Mouse (Mus musculus): ENCODE results near the gene Ppp1r16b. TPM values are rescaled to one million over a fixed set of nuclear protein-coding genes. Genes with fewer than 3 reads are reported as not detected.
"Not testable (repeated sequence)": the region's sequence is repeated elsewhere in the genome, so short reads cannot be mapped to it uniquely, and the experiment has no call there.

The Ppp1r16b gene
- polyA plus RNA-seq, 1 experiment: 59.8 TPM

DNA sequence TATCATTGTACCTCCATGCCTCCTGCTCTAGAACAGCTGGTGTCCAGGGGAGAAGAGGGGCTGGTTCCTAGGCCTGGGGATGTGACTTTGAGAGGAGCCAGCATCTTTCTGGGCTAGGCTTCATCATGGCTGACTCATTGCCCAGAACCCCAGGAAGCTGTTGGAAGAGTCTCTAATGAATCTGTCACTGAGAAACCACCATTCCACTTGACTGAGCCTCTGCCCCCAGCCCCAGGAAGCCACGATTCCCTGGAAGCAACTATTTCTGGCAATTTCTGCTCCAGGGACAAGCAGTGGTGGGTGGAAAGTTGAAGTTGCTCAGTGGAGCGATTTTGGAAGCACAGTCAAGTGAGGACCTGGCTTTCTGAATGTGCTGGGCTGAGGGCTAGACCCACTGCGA, 65.7 kb downstream of the Ppp1r16b start:
- no peak for TF ChIP-seq POLR2A (IDR thresholded peaks at IDR 0.05; ENCODE audit: borderline replicate concordance, insufficient read depth, low read length)
- no peak for TF ChIP-seq CTCF (IDR thresholded peaks at IDR 0.05; ENCODE audit: borderline replicate concordance, insufficient read depth, low read depth, low read length)
- peaks cover 11% of the 10 kb centered on the region for H3K4me1 ChIP-seq (ENCODE audit: control insufficient read depth, insufficient read depth, low read length)
- 9% methylated on average over 3 of the region's 3 CpGs for WGBS
- H3K27me3 ChIP-seq (ENCODE audit: control insufficient read depth, insufficient read depth, low read length): no peaks in the 10 kb centered on the region; the same call in 1 of the 2 replicates
- H3K4me3 ChIP-seq (replicated peaks; ENCODE audit: insufficient read depth, low read depth, low read length): no peak overlapping the region
- no peak overlapping the region for H3K27ac ChIP-seq (ENCODE audit: insufficient read depth, low read length)
- DNase-seq: peak in 1 of 2 experiments; percentile 25

- no peak for DNase-seq
- H3K27ac ChIP-seq (ENCODE audit: insufficient read depth, low read length): no peak overlapping the region
- WGBS: 23% methylated on average over 9 of the region's 9 CpGs
These were observed 67.3 kb downstream of the Ppp1r16b start for GRCm38 (mm10) chr2:158732521-158732920.

GRCm38 (mm10) chr2:158733136-158733535, 67.9 kb downstream of the Ppp1r16b start:
- H3K4me3 ChIP-seq (replicated peaks; ENCODE audit: insufficient read depth, low read depth, low read length): no peak overlapping the region
- DNase-seq: no peak
- peaks cover 11% of the 10 kb centered on the region for H3K4me1 ChIP-seq (ENCODE audit: control insufficient read depth, insufficient read depth, low read length)
- whole genome bisulfite sequencing: 43% methylated on average over 4 of the region's 4 CpGs
- TF ChIP-seq POLR2A (IDR thresholded peaks at IDR 0.05; ENCODE audit: borderline replicate concordance, insufficient read depth, low read length) (no peak), CTCF (IDR thresholded peaks at IDR 0.05; ENCODE audit: borderline replicate concordance, insufficient read depth, low read depth, low read length) (no peak)
- H3K27ac ChIP-seq (ENCODE audit: insufficient read depth, low read length): 0 out of 2 replicates have a peak overlapping the region, but pooled peaks have one; percentile 8
- H3K27me3 ChIP-seq (ENCODE audit: control insufficient read depth, insufficient read depth, low read length): no peaks in the 10 kb centered on the region; the same call in 1 of the 2 replicates

More at GRCm38 (mm10) chr2:158732521-158732920, 67.3 kb downstream of the Ppp1r16b start:
- Histone ChIP-seq H3K4me1 (ENCODE audit: control insufficient read depth, insufficient read depth, low read length) (peaks cover 11% of the 10 kb centered on the region), H3K27me3 (ENCODE audit: control insufficient read depth, insufficient read depth, low read length) (no peaks in the 10 kb centered on the region; the same call in 1 of the 2 replicates), H3K4me3 (replicated peaks; ENCODE audit: insufficient read depth, low read depth, low read length) (no peak overlapping the region)
- TF ChIP-seq CTCF (IDR thresholded peaks at IDR 0.05; ENCODE audit: borderline replicate concordance, insufficient read depth, low read depth, low read length) (no peak), POLR2A (IDR thresholded peaks at IDR 0.05; ENCODE audit: borderline replicate concordance, insufficient read depth, low read length) (no peak)

GRCm38 (mm10) chr2:158733914-158734313, 68.7 kb downstream of the Ppp1r16b start:
- DNase-seq: no peak
- no peak for TF ChIP-seq POLR2A (IDR thresholded peaks at IDR 0.05; ENCODE audit: borderline replicate concordance, insufficient read depth, low read length)
- TF ChIP-seq CTCF (IDR thresholded peaks at IDR 0.05; ENCODE audit: borderline replicate concordance, insufficient read depth, low read depth, low read length): no peak
- no peaks in the 10 kb centered on the region; the same call in 1 of the 2 replicates for H3K27me3 ChIP-seq (ENCODE audit: control insufficient read depth, insufficient read depth, low read length)
- no peak overlapping the region for H3K27ac ChIP-seq (ENCODE audit: insufficient read depth, low read length)
- peaks cover 11% of the 10 kb centered on the region for H3K4me1 ChIP-seq (ENCODE audit: control insufficient read depth, insufficient read depth, low read length)
- WGBS: 68% methylated on average over 6 of the region's 6 CpGs
- H3K4me3 ChIP-seq (replicated peaks; ENCODE audit: insufficient read depth, low read depth, low read length): no peak overlapping the region

- no peak for TF ChIP-seq POLR2A (IDR thresholded peaks at IDR 0.05; ENCODE audit: borderline replicate concordance, insufficient read depth, low read length)
- TF ChIP-seq CTCF (IDR thresholded peaks at IDR 0.05; ENCODE audit: borderline replicate concordance, insufficient read depth, low read depth, low read length): no peak
- Histone ChIP-seq H3K4me1 (ENCODE audit: control insufficient read depth, insufficient read depth, low read length) (peaks cover 11% of the 10 kb centered on the region), H3K27ac (ENCODE audit: insufficient read depth, low read length) (peak overlapping the region; percentile 52; the same call in 1 of the 2 replicates), H3K4me3 (replicated peaks; ENCODE audit: insufficient read depth, low read depth, low read length) (no peak overlapping the region), H3K27me3 (ENCODE audit: control insufficient read depth, insufficient read depth, low read length) (no peaks in the 10 kb centered on the region; the same call in 1 of the 2 replicates)
- WGBS: 43% methylated on average over 7 of the region's 7 CpGs
- DNase-seq: no peak
These were observed 69.4 kb downstream of the Ppp1r16b start for GRCm38 (mm10) chr2:158734500-158735152.

DNA sequence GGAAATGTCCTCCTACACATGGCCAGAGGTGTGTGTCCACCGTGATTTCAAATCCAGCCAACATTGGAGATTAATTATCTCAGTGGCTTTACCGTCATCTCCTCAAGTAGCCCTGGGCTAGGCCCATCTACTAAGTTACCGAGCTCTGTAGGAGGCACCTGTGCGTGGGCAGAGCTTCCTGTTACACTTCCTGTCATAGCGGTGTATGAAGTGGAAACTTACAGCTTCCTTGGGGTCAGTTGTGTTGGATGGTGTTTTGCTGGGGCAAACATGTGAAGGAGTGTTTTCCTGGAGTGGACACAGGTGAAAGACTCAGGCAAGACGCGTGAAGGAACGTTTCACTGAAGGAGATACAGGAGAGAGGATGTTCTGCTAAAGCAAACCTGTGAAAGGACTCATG, 70.1 kb downstream of the Ppp1r16b start:
- no peaks in the 10 kb centered on the region; the same call in 1 of the 2 replicates for H3K27me3 ChIP-seq (ENCODE audit: control insufficient read depth, insufficient read depth, low read length)
- peaks cover 11% of the 10 kb centered on the region for H3K4me1 ChIP-seq (ENCODE audit: control insufficient read depth, insufficient read depth, low read length)
- TF ChIP-seq POLR2A (IDR thresholded peaks at IDR 0.05; ENCODE audit: borderline replicate concordance, insufficient read depth, low read length) (no peak), CTCF (IDR thresholded peaks at IDR 0.05; ENCODE audit: borderline replicate concordance, insufficient read depth, low read depth, low read length) (no peak)
- H3K27ac ChIP-seq (ENCODE audit: insufficient read depth, low read length): no peak overlapping the region
- 93% methylated on average over 8 of the region's 8 CpGs for WGBS
- H3K4me3 ChIP-seq (replicated peaks; ENCODE audit: insufficient read depth, low read depth, low read length): no peak overlapping the region
- DNase-seq: no peak

- H3K27me3 ChIP-seq (ENCODE audit: control insufficient read depth, insufficient read depth, low read length); H3K27ac ChIP-seq (ENCODE audit: insufficient read depth, low read length); H3K4me3 ChIP-seq (replicated peaks; ENCODE audit: insufficient read depth, low read depth, low read length); DNase-seq: not testable (repeated sequence)
- H3K4me1 ChIP-seq (ENCODE audit: control insufficient read depth, insufficient read depth, low read length): peaks cover 11% of the 10 kb centered on the region
- 89% methylated on average over 4 of the region's 4 CpGs for WGBS
These were observed 71.0 kb downstream of the Ppp1r16b start for GRCm38 (mm10) chr2:158736247-158736646.

GRCm38 (mm10) chr2:158738591-158738990, 73.4 kb downstream of the Ppp1r16b start:
- Histone ChIP-seq H3K27me3 (ENCODE audit: control insufficient read depth, insufficient read depth, low read length) (no peaks in the 10 kb centered on the region; the same call in 1 of the 2 replicates), H3K4me1 (ENCODE audit: control insufficient read depth, insufficient read depth, low read length) (no peaks in the 10 kb centered on the region), H3K27ac (ENCODE audit: insufficient read depth, low read length) (no peak overlapping the region), H3K4me3 (replicated peaks; ENCODE audit: insufficient read depth, low read depth, low read length) (no peak overlapping the region)
- DNase-seq: no peak
- TF ChIP-seq CTCF (IDR thresholded peaks at IDR 0.05; ENCODE audit: borderline replicate concordance, insufficient read depth, low read depth, low read length) (no peak), POLR2A (IDR thresholded peaks at IDR 0.05; ENCODE audit: borderline replicate concordance, insufficient read depth, low read length) (no peak)
- 24% methylated on average over 11 of the region's 11 CpGs for whole genome bisulfite sequencing
